Mouse (Mus musculus) brown adipose tissue, adult 24 weeks (tissue): Measurements from ENCODE around the gene C2. TPM values are rescaled to one million over a fixed set of nuclear protein-coding genes. Genes with fewer than 3 reads are reported as not detected.

Experiments
- H3K27ac ChIP-seq: fragments of 200-500 bp; replicated peaks from 2 replicates; pipeline ENCODE4 v1.5.1; 2012; ENCODE audit warnings: low read depth, mild to moderate bottlenecking, low read length
- H3K4me1 ChIP-seq: fragments of 200-500 bp; 2 replicates; pipeline ENCODE4 v1.6.1; 2012; ENCODE audit warnings: low read length, mixed read lengths; ENCODE audit not compliant: control insufficient read depth, insufficient read depth, insufficient read length
- H3K4me3 ChIP-seq: fragments of 200-500 bp; 2 replicates; pipeline ENCODE4 v1.5.1; 2012; ENCODE audit warnings: low read depth, mild to moderate bottlenecking, low read length, moderate library complexity; ENCODE audit not compliant: insufficient read depth
- polyA plus RNA-seq: library from polyadenylated mRNA; stranded (reverse); fragments of >200 nt; gene quantifications from 2 replicates; pipeline ENCODE4 v1.2.4, GENCODE M21; 2012; ENCODE audit not compliant: missing spikeins, insufficient read depth, insufficient read length

The C2 gene
- polyA plus RNA-seq = 6.0 and 12.4 TPM in 2 replicates

GRCm38 (mm10) chr17:34898160-34898586, at the start of gene C2, which contains the start of gene Ehmt2:
Gene C2 (minus strand): TSS chr17:34898265.
Gene Ehmt2 (plus strand): TSS chr17:34898469.
- Histone ChIP-seq H3K27ac (peak within 1 kb of the TSS; percentile 96), H3K4me1 (peaks cover 3% of the 10 kb centered on the region; the same call in 1 of the 2 replicates), H3K4me3 (peak within 1 kb of the TSS; percentile 97)

GRCm38 (mm10) chr17:34947606-34948005, 49.5 kb upstream of the C2 start:
- Histone ChIP-seq H3K27ac (no peak overlapping the region), H3K4me1 (peaks cover 3% of the 10 kb centered on the region; the same call in 1 of the 2 replicates), H3K4me3 (no peak overlapping the region)

GRCm38 (mm10) chr17:34946486-34947140, 48.5 kb upstream of the C2 start:
- Histone ChIP-seq H3K4me3 (no peak overlapping the region), H3K27ac (no peak overlapping the region), H3K4me1 (peaks cover 3% of the 10 kb centered on the region)

GRCm38 (mm10) chr17:34944362-34944761, 46.3 kb upstream of the C2 start:
- peak overlapping the region; percentile 36; the same call in 1 of the 2 replicates for H3K27ac ChIP-seq
- peaks cover 3% of the 10 kb centered on the region for H3K4me1 ChIP-seq
- H3K4me3 ChIP-seq = no peak overlapping the region

- Histone ChIP-seq H3K4me3 (no peak overlapping the region), H3K27ac (peak overlapping the region; percentile 85), H3K4me1 (peaks cover 3% of the 10 kb centered on the region)
Measured at GRCm38 (mm10) chr17:34943128-34943815, 45.2 kb upstream of the C2 start.

- H3K27ac ChIP-seq = peak overlapping the region; percentile 92
- H3K4me3 ChIP-seq = peak overlapping the region; percentile 56
- H3K4me1 ChIP-seq = peaks cover 3% of the 10 kb centered on the region
Measured at GRCm38 (mm10) chr17:34941344-34942041, 43.4 kb upstream of the C2 start.

- no peak overlapping the region for H3K27ac ChIP-seq
- peaks cover 3% of the 10 kb centered on the region for H3K4me1 ChIP-seq
- no peak overlapping the region for H3K4me3 ChIP-seq
Measured at GRCm38 (mm10) chr17:34937960-34938505, 40.0 kb upstream of the C2 start.

GRCm38 (mm10) chr17:34934830-34935229, 36.8 kb upstream of the C2 start:
- peak overlapping the region; percentile 74 for H3K27ac ChIP-seq
- peak overlapping the region; percentile 44 for H3K4me3 ChIP-seq
- peaks cover 8% of the 10 kb centered on the region for H3K4me1 ChIP-seq

- H3K27ac ChIP-seq = peak overlapping the region; percentile 74
- peak overlapping the region; percentile 44 for H3K4me3 ChIP-seq
- peaks cover 8% of the 10 kb centered on the region for H3K4me1 ChIP-seq
Measured at GRCm38 (mm10) chr17:34934031-34934430, 36.0 kb upstream of the C2 start.

GRCm38 (mm10) chr17:34932287-34932686, 34.2 kb upstream of the C2 start:
- H3K4me3 ChIP-seq = peak overlapping the region; percentile 93
- H3K4me1 ChIP-seq = peaks cover 8% of the 10 kb centered on the region
- peak overlapping the region; percentile 76 for H3K27ac ChIP-seq

- peak overlapping the region; percentile 93 for H3K4me3 ChIP-seq
- H3K27ac ChIP-seq = peak overlapping the region; percentile 76
- H3K4me1 ChIP-seq = peaks cover 8% of the 10 kb centered on the region
Measured at GRCm38 (mm10) chr17:34931735-34932098, 33.7 kb upstream of the C2 start.

GRCm38 (mm10) chr17:34931061-34931734, 33.1 kb upstream of the C2 start, which contains the start of gene Neu1:
Gene Neu1 (plus strand): TSS chr17:34931253.
- H3K27ac ChIP-seq = peak within 1 kb of the TSS; percentile 76
- H3K4me1 ChIP-seq = peaks cover 8% of the 10 kb centered on the region
- peak within 1 kb of the TSS; percentile 93 for H3K4me3 ChIP-seq

GRCm38 (mm10) chr17:34928841-34929240, 30.8 kb upstream of the C2 start:
- H3K4me1 ChIP-seq = peaks cover 8% of the 10 kb centered on the region

GRCm38 (mm10) chr17:34927306-34928019, 29.4 kb upstream of the C2 start:
- H3K4me1 ChIP-seq = peaks cover 6% of the 10 kb centered on the region
- H3K27ac ChIP-seq = no peak overlapping the region
- H3K4me3 ChIP-seq = no peak overlapping the region

More at GRCm38 (mm10) chr17:34928841-34929240, 30.8 kb upstream of the C2 start:
- Histone ChIP-seq H3K4me3 (no peak overlapping the region), H3K27ac (no peak overlapping the region)
